Mouse (Mus musculus): Measurements from ENCODE around the gene Pus7.

Pus7 gene

GRCm38 (mm10) chr5:23782931-23783877 lies at the start of gene Pus7:
Pus7 (minus strand) TSS chr5:23783711.
- in situ Hi-C loops (cut with MboI; ENCODE audit: low pct_unique_long_range_greater_than_20kb in 1 of 2, low sequenced_read_pairs in 2 of 2, unreplicated experiment in 1 of 2) = no loop called here

- in situ Hi-C loops (cut with MboI; ENCODE audit: low pct_unique_long_range_greater_than_20kb in 1 of 2, low sequenced_read_pairs in 2 of 2, unreplicated experiment in 1 of 2) = no loop called here
Observed at GRCm38 (mm10) chr5:23830897-23831752, 47.6 kb upstream of the Pus7 start.

- in situ Hi-C loops (cut with MboI; ENCODE audit: low pct_unique_long_range_greater_than_20kb in 1 of 2, low sequenced_read_pairs in 2 of 2, unreplicated experiment in 1 of 2) = no loop called here
Observed at GRCm38 (mm10) chr5:23826321-23827004, 43.0 kb upstream of the Pus7 start.

- in situ Hi-C loops (cut with MboI; ENCODE audit: low pct_unique_long_range_greater_than_20kb in 1 of 2, low sequenced_read_pairs in 2 of 2, unreplicated experiment in 1 of 2) = no loop called here
Observed at GRCm38 (mm10) chr5:23824171-23824733, 40.7 kb upstream of the Pus7 start.

GRCm38 (mm10) chr5:23822306-23822705 lies 38.8 kb upstream of the Pus7 start:
- in situ Hi-C loops (cut with MboI; ENCODE audit: low pct_unique_long_range_greater_than_20kb in 1 of 2, low sequenced_read_pairs in 2 of 2, unreplicated experiment in 1 of 2) = no loop called here

- in situ Hi-C loops (cut with MboI; ENCODE audit: low pct_unique_long_range_greater_than_20kb in 1 of 2, low sequenced_read_pairs in 2 of 2, unreplicated experiment in 1 of 2) = no loop called here
Observed at GRCm38 (mm10) chr5:23816681-23817080, 33.2 kb upstream of the Pus7 start.

- in situ Hi-C loops (cut with MboI; ENCODE audit: low pct_unique_long_range_greater_than_20kb in 1 of 2, low sequenced_read_pairs in 2 of 2, unreplicated experiment in 1 of 2) = no loop called here
Observed at GRCm38 (mm10) chr5:23814841-23815240, 31.3 kb upstream of the Pus7 start.

- in situ Hi-C loops (cut with MboI; ENCODE audit: low pct_unique_long_range_greater_than_20kb in 1 of 2, low sequenced_read_pairs in 2 of 2, unreplicated experiment in 1 of 2) = no loop called here
Observed at GRCm38 (mm10) chr5:23792726-23793125, 9.2 kb upstream of the Pus7 start.

- in situ Hi-C loops (cut with MboI; ENCODE audit: low pct_unique_long_range_greater_than_20kb in 1 of 2, low sequenced_read_pairs in 2 of 2, unreplicated experiment in 1 of 2) = no loop called here
Observed at GRCm38 (mm10) chr5:23789078-23789612, 5.6 kb upstream of the Pus7 start.

GRCm38 (mm10) chr5:23788390-23788830 lies 4.9 kb upstream of the Pus7 start:
- in situ Hi-C loops (cut with MboI; ENCODE audit: low pct_unique_long_range_greater_than_20kb in 1 of 2, low sequenced_read_pairs in 2 of 2, unreplicated experiment in 1 of 2) = no loop called here

- in situ Hi-C loops (cut with MboI; ENCODE audit: low pct_unique_long_range_greater_than_20kb in 1 of 2, low sequenced_read_pairs in 2 of 2, unreplicated experiment in 1 of 2) = no loop called here
Observed at GRCm38 (mm10) chr5:23787536-23788389, 4.3 kb upstream of the Pus7 start, which contains the start of gene Rint1. Rint1 (plus strand) TSS chr5:23787711.

- in situ Hi-C loops (cut with MboI; ENCODE audit: low pct_unique_long_range_greater_than_20kb in 1 of 2, low sequenced_read_pairs in 2 of 2, unreplicated experiment in 1 of 2) = no loop called here
Observed at GRCm38 (mm10) chr5:23782051-23782810, 1.3 kb downstream of the Pus7 start.

- in situ Hi-C loops (cut with MboI; ENCODE audit: low pct_unique_long_range_greater_than_20kb in 1 of 2, low sequenced_read_pairs in 2 of 2, unreplicated experiment in 1 of 2) = no loop called here
Observed at GRCm38 (mm10) chr5:23781172-23781571, 2.3 kb downstream of the Pus7 start.

- in situ Hi-C loops (cut with MboI; ENCODE audit: low pct_unique_long_range_greater_than_20kb in 1 of 2, low sequenced_read_pairs in 2 of 2, unreplicated experiment in 1 of 2) = no loop called here
Observed at GRCm38 (mm10) chr5:23780516-23780915, 3.0 kb downstream of the Pus7 start.

GRCm38 (mm10) chr5:23774186-23774585 lies 9.3 kb downstream of the Pus7 start:
- in situ Hi-C loops (cut with MboI; ENCODE audit: low pct_unique_long_range_greater_than_20kb in 1 of 2, low sequenced_read_pairs in 2 of 2, unreplicated experiment in 1 of 2) = no loop called here

GRCm38 (mm10) chr5:23771105-23771504 lies 12.4 kb downstream of the Pus7 start:
- in situ Hi-C loops (cut with MboI; ENCODE audit: low pct_unique_long_range_greater_than_20kb in 1 of 2, low sequenced_read_pairs in 2 of 2, unreplicated experiment in 1 of 2) = no loop called here

GRCm38 (mm10) chr5:23764557-23764956 lies 19.0 kb downstream of the Pus7 start:
- in situ Hi-C loops (cut with MboI; ENCODE audit: low pct_unique_long_range_greater_than_20kb in 1 of 2, low sequenced_read_pairs in 2 of 2, unreplicated experiment in 1 of 2) = no loop called here

All from mouse embryonic stem cell (cell line).